Mouse (Mus musculus) heart, embryonic 12.5 days (tissue): Measurements from ENCODE around the gene Bhlha9. TPM values are rescaled to one million over a fixed set of nuclear protein-coding genes. Genes with fewer than 3 reads are reported as not detected.

Experiments used
- ATAC-seq: fragments of 200-750 bp; cut with Nextera tagmentation; 2 replicates; pipeline ENCODE4 v1.8.0; 2017; ENCODE audit warnings: moderate TSS enrichment, moderate library complexity; ENCODE audit not compliant: insufficient number of reproducible peaks, low FRiP score
- H3K27ac ChIP-seq: fragments of 300-500 bp; sonication (generic); 2 replicates; pipeline ENCODE4 v1.5.1; 2016; ENCODE audit warnings: mild to moderate bottlenecking, moderate library complexity; ENCODE audit not compliant: poor library complexity, severe bottlenecking
- H3K27me3 ChIP-seq: fragments of 300-500 bp; sonication (generic); replicated peaks from 2 replicates; pipeline ENCODE4 v1.6.1; 2016; ENCODE audit warnings: mild to moderate bottlenecking, moderate library complexity
- H3K36me3 ChIP-seq: fragments of 300-500 bp; sonication (generic); 2 replicates; pipeline ENCODE4 v1.6.1; 2016; ENCODE audit warnings: mild to moderate bottlenecking, moderate library complexity
- H3K4me1 ChIP-seq: fragments of 300-500 bp; sonication (generic); replicated peaks from 2 replicates; pipeline ENCODE4 v1.6.1; 2016; ENCODE audit warnings: mild to moderate bottlenecking
- H3K4me2 ChIP-seq: fragments of 300-500 bp; sonication (generic); 2 replicates; pipeline ENCODE4 v1.6.1; 2016; ENCODE audit warnings: mild to moderate bottlenecking, moderate library complexity
- H3K4me3 ChIP-seq: fragments of 300-500 bp; sonication (generic); 2 replicates; pipeline ENCODE4 v1.5.1; 2016; ENCODE audit warnings: mild to moderate bottlenecking
- H3K9ac ChIP-seq: fragments of 300-500 bp; sonication (generic); 2 replicates; pipeline ENCODE4 v1.6.1; 2016; ENCODE audit warnings: mild to moderate bottlenecking, moderate library complexity
- H3K9me3 ChIP-seq: fragments of 300-500 bp; sonication (generic); replicated peaks from 2 replicates; pipeline ENCODE4 v1.6.1; 2016; ENCODE audit warnings: mild to moderate bottlenecking, moderate library complexity
- WGBS: fragments of 180-500 bp; shearing (Covaris S2); methylation state at CpG from one replicate; pipeline ENCODE4 v1.1.7; 2016; 5-methylcytosine and 5-hydroxymethylcytosine counted together
- polyA plus RNA-seq: library from polyadenylated mRNA; unstranded; fragments of >200 nt; fragmentation: Nextera tagmentation; extraction: Ambion mirVana; gene quantifications from 2 replicates; pipeline ENCODE4 v1.2.1, GENCODE M21; 2016

Bhlha9 gene
- 0.19 TPM in 1 of 2 replicates, not detected in the other for polyA plus RNA-seq

GRCm38 (mm10) chr11:76671871-76672475 is at the start of gene Bhlha9:
TSS of gene Bhlha9 (plus strand) at chr11:76672470.
- WGBS, result 56% methylated on average over 15 of the region's 15 CpGs
- ATAC-seq, result no peak

GRCm38 (mm10) chr11:76622566-76623205 is 49.6 kb upstream of the Bhlha9 start:
- H3K4me3 ChIP-seq, result peak overlapping the region; percentile 76
- peak overlapping the region; percentile 96 for H3K4me2 ChIP-seq
- ATAC-seq, result peak; percentile 40
- H3K27me3 ChIP-seq, result peaks cover 24% of the 10 kb centered on the region
- H3K9ac ChIP-seq, result peak overlapping the region; percentile 78
- H3K4me1 ChIP-seq, result peaks cover 16% of the 10 kb centered on the region
- H3K27ac ChIP-seq, result no peak overlapping the region
- WGBS, result under 1% methylated on average over 66 of the region's 66 CpGs
- no peaks in the 10 kb centered on the region for H3K9me3 ChIP-seq
- no peaks in the 10 kb centered on the region for H3K36me3 ChIP-seq

More at GRCm38 (mm10) chr11:76671871-76672475, at the start of gene Bhlha9:
- Histone ChIP-seq H3K27ac (no peak within 1 kb of the TSS), H3K4me3 (peak within 1 kb of the TSS; percentile 42), H3K4me1 (peaks cover 12% of the 10 kb centered on the region), H3K36me3 (no peaks in the 10 kb centered on the region), H3K9ac (0 out of 2 replicates have a peak within 1 kb of the TSS, but pooled peaks have one; percentile 37), H3K4me2 (peak within 1 kb of the TSS; percentile 70), H3K9me3 (no peaks in the 10 kb centered on the region), H3K27me3 (peaks cover 80% of the 10 kb centered on the region)

GRCm38 (mm10) chr11:76623206-76623961 is 48.9 kb upstream of the Bhlha9 start:
- no peak overlapping the region for H3K27ac ChIP-seq
- 1% methylated on average over 70 of the region's 72 CpGs for WGBS
- peak; percentile 80 for ATAC-seq
- H3K4me1 ChIP-seq, result peaks cover 23% of the 10 kb centered on the region
- peaks cover 24% of the 10 kb centered on the region for H3K27me3 ChIP-seq
- H3K4me3 ChIP-seq, result peak overlapping the region; percentile 76
- H3K4me2 ChIP-seq, result peak overlapping the region; percentile 96
- H3K36me3 ChIP-seq, result no peaks in the 10 kb centered on the region
- H3K9ac ChIP-seq, result peak overlapping the region; percentile 78
- H3K9me3 ChIP-seq, result no peaks in the 10 kb centered on the region

GRCm38 (mm10) chr11:76624071-76624470 is 48.2 kb upstream of the Bhlha9 start:
- 49% methylated on average over 10 of the region's 10 CpGs for WGBS
- Histone ChIP-seq H3K27me3 (peaks cover 24% of the 10 kb centered on the region), H3K9me3 (no peaks in the 10 kb centered on the region), H3K4me3 (no peak overlapping the region), H3K4me1 (peaks cover 30% of the 10 kb centered on the region), H3K27ac (no peak overlapping the region), H3K9ac (no peak overlapping the region), H3K36me3 (no peaks in the 10 kb centered on the region), H3K4me2 (peak overlapping the region; percentile 96)
- no peak for ATAC-seq

GRCm38 (mm10) chr11:76624881-76625280 is 47.4 kb upstream of the Bhlha9 start:
- ATAC-seq, result no peak
- peaks cover 20% of the 10 kb centered on the region for H3K27me3 ChIP-seq
- 77% methylated on average over 3 of the region's 3 CpGs for WGBS
- H3K36me3 ChIP-seq, result no peaks in the 10 kb centered on the region
- H3K9ac ChIP-seq, result no peak overlapping the region
- no peak overlapping the region for H3K4me2 ChIP-seq
- H3K4me1 ChIP-seq, result peaks cover 30% of the 10 kb centered on the region
- H3K9me3 ChIP-seq, result no peaks in the 10 kb centered on the region
- no peak overlapping the region for H3K27ac ChIP-seq
- H3K4me3 ChIP-seq, result no peak overlapping the region

- no peak overlapping the region for H3K4me3 ChIP-seq
- H3K27me3 ChIP-seq, result no peaks in the 10 kb centered on the region
- H3K4me1 ChIP-seq, result peaks cover 21% of the 10 kb centered on the region
- peak overlapping the region; percentile 20 for H3K4me2 ChIP-seq
- WGBS, result 17% methylated on average over 5 of the region's 5 CpGs
- ATAC-seq, result 0 out of 2 replicates have a peak, but pooled peaks have one; percentile 44
- H3K27ac ChIP-seq, result peak overlapping the region; percentile 49; the same call in 1 of the 2 replicates
- H3K36me3 ChIP-seq, result no peaks in the 10 kb centered on the region
- no peaks in the 10 kb centered on the region for H3K9me3 ChIP-seq
- no peak overlapping the region for H3K9ac ChIP-seq
Measured at GRCm38 (mm10) chr11:76628613-76629012, 43.7 kb upstream of the Bhlha9 start.

GRCm38 (mm10) chr11:76630023-76630422 is 42.2 kb upstream of the Bhlha9 start:
- Histone ChIP-seq H3K4me3 (no peak overlapping the region), H3K4me2 (no peak overlapping the region), H3K4me1 (peaks cover 16% of the 10 kb centered on the region), H3K9me3 (no peaks in the 10 kb centered on the region), H3K36me3 (no peaks in the 10 kb centered on the region), H3K27me3 (no peaks in the 10 kb centered on the region), H3K9ac (no peak overlapping the region), H3K27ac (no peak overlapping the region)
- 34% methylated on average over 2 of the region's 2 CpGs for WGBS
- no peak for ATAC-seq

- no peaks in the 10 kb centered on the region for H3K36me3 ChIP-seq
- H3K9me3 ChIP-seq, result no peaks in the 10 kb centered on the region
- H3K4me3 ChIP-seq, result no peak overlapping the region
- no peak for ATAC-seq
- no peak overlapping the region for H3K27ac ChIP-seq
- H3K9ac ChIP-seq, result no peak overlapping the region
- no peaks in the 10 kb centered on the region for H3K27me3 ChIP-seq
- H3K4me1 ChIP-seq, result peaks cover 16% of the 10 kb centered on the region
- WGBS, result 73% methylated on average over 5 of the region's 5 CpGs
- no peak overlapping the region for H3K4me2 ChIP-seq
Measured at GRCm38 (mm10) chr11:76630487-76630886, 41.8 kb upstream of the Bhlha9 start.

- Histone ChIP-seq H3K4me1 (no peaks in the 10 kb centered on the region), H3K4me3 (no peak overlapping the region), H3K27ac (no peak overlapping the region), H3K4me2 (no peak overlapping the region), H3K9ac (no peak overlapping the region), H3K9me3 (no peaks in the 10 kb centered on the region), H3K36me3 (no peaks in the 10 kb centered on the region), H3K27me3 (no peaks in the 10 kb centered on the region)
- ATAC-seq, result no peak
- 82% methylated on average over 17 of the region's 17 CpGs for WGBS
Measured at GRCm38 (mm10) chr11:76639269-76639985, 32.8 kb upstream of the Bhlha9 start.

- H3K36me3 ChIP-seq, result no peaks in the 10 kb centered on the region
- H3K27me3 ChIP-seq, result peaks cover 7% of the 10 kb centered on the region
- H3K9me3 ChIP-seq, result no peaks in the 10 kb centered on the region
- no peak overlapping the region for H3K4me2 ChIP-seq
- no peak overlapping the region for H3K4me3 ChIP-seq
- no peak overlapping the region for H3K27ac ChIP-seq
- 67% methylated on average over 4 of the region's 4 CpGs for WGBS
- H3K9ac ChIP-seq, result no peak overlapping the region
- ATAC-seq, result no peak
- H3K4me1 ChIP-seq, result no peaks in the 10 kb centered on the region
Measured at GRCm38 (mm10) chr11:76640231-76640630, 32.0 kb upstream of the Bhlha9 start.
